Mouse (Mus musculus): ENCODE measurements around the gene Lrit3.

DNA sequence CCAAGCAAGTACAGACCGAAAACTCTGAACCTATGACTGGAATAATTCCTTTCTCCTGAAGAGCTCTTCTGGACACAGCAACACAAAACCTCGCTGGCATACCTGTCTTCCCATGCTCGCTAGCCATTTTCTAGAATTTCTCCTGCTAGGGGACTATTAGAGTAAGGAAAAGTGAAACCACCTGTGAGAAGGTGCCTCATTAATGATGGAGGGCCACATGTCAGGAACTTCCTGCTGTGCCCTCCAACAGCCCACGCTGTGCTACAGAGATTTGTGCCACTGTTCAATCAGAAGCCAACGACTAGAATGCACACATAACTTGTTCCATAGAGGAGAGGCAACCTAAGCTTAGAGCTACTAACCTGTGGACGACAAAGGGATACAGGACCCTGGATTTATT, 61.0 kb downstream of the Lrit3 start:
- TF ChIP-seq CTCF (IDR thresholded peaks at IDR 0.05; ENCODE audit: insufficient read depth, low read depth, low read length), result no peak
- no peak for TF ChIP-seq POLR2A (IDR thresholded peaks at IDR 0.05; ENCODE audit: insufficient read depth, low read depth, low read length)

Data from olfactory bulb, adult 2 months (tissue).